Mouse (Mus musculus) testis, adult 2 months (tissue): Measurements from ENCODE around the gene Rab7b. TPM values are rescaled to one million over a fixed set of nuclear protein-coding genes. Genes with fewer than 3 reads are reported as not detected.

ENCODE experiments used
- H3K27ac ChIP-seq: fragments of 200-500 bp; 2 replicates; pipeline ENCODE4 v1.5.1; 2012; ENCODE audit warnings: low read depth, low read length; ENCODE audit not compliant: control insufficient read depth, insufficient read depth
- H3K27me3 ChIP-seq: fragments of 200-500 bp; 2 replicates; pipeline ENCODE4 v1.6.1; 2012; ENCODE audit warnings: mild to moderate bottlenecking, low read length, moderate library complexity; ENCODE audit not compliant: control insufficient read depth, insufficient read depth
- H3K36me3 ChIP-seq: fragments of 200-500 bp; 2 replicates; pipeline ENCODE4 v1.6.1; 2012; ENCODE audit warnings: mild to moderate bottlenecking, low read length; ENCODE audit not compliant: control insufficient read depth, insufficient read depth
- H3K4me1 ChIP-seq: fragments of 200-500 bp; 2 replicates; pipeline ENCODE4 v1.6.1; 2012; ENCODE audit warnings: low read length; ENCODE audit not compliant: control insufficient read depth, insufficient read depth
- H3K4me3 ChIP-seq: fragments of 200-500 bp; 2 replicates; pipeline ENCODE4 v1.5.1; 2012; ENCODE audit warnings: low read depth, mild to moderate bottlenecking, low read length, moderate library complexity, mixed read lengths; ENCODE audit not compliant: control insufficient read depth
- CTCF ChIP-seq: fragments of 200-500 bp; IDR thresholded peaks from 2 replicates; pipeline ENCODE4 v1.5.1; 2012; ENCODE audit warnings: low read depth, mild to moderate bottlenecking, inconsistent platforms, low read length, moderate library complexity; ENCODE audit not compliant: control insufficient read depth, insufficient read depth, insufficient replicate concordance
- POLR2A ChIP-seq: fragments of 200-500 bp; IDR thresholded peaks from 2 replicates; pipeline ENCODE4 v1.6.1; 2012; ENCODE audit warnings: low read depth, mild to moderate bottlenecking, inconsistent platforms, low read length, moderate library complexity; ENCODE audit not compliant: control insufficient read depth
- polyA plus RNA-seq: library from polyadenylated mRNA; depleted of rRNA; stranded (reverse); fragments of >200 nt; gene quantifications from 2 replicates; pipeline ENCODE4 v1.2.3, GENCODE M21; 2012

The Rab7b gene
- polyA plus RNA-seq, 1 experiment: 0.89 TPM

GRCm38 (mm10) chr1:131708338-131708737 is 19.8 kb downstream of the Rab7b start:
- peak; percentile 65; the same call in 1 of the 2 replicates for TF ChIP-seq CTCF
- no peak for TF ChIP-seq POLR2A
- Histone ChIP-seq H3K4me3 (no peak overlapping the region), H3K36me3 (no peaks in the 10 kb centered on the region), H3K27ac (no peak overlapping the region), H3K4me1 (no peaks in the 10 kb centered on the region), H3K27me3 (no peaks in the 10 kb centered on the region)

DNA sequence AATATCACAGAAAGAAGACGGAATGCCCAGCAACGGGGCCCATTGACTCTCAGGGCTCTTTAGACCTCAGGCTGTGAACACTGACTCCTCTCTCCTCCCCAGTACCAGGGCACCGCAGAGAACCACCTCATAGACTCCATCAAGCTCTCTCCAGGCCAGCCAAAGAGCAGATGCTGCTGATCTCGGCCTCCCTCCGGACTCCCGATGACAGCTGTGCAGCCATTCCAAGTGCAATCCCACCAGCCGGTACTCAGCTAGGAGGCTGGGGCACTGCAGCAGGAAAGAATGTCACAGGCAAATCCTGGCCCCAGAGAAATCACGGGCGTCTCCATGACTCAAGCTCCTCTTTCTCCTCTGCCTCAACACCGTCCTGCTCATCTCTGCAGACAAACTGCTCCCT is 23.0 kb downstream of the Rab7b start:
- Histone ChIP-seq H3K27ac (no peak overlapping the region), H3K36me3 (no peaks in the 10 kb centered on the region), H3K4me3 (no peak overlapping the region), H3K4me1 (no peaks in the 10 kb centered on the region), H3K27me3 (no peaks in the 10 kb centered on the region)
- no peak for TF ChIP-seq POLR2A
- TF ChIP-seq CTCF: no peak

- Histone ChIP-seq H3K27me3 (no peaks in the 10 kb centered on the region), H3K27ac (no peak overlapping the region), H3K36me3 (no peaks in the 10 kb centered on the region), H3K4me3 (no peak overlapping the region), H3K4me1 (peaks cover 2% of the 10 kb centered on the region; the same call in 1 of the 2 replicates)
- TF ChIP-seq POLR2A: no peak
- peak; percentile 33; the same call in 1 of the 2 replicates for TF ChIP-seq CTCF
These were observed 23.9 kb downstream of the Rab7b start for GRCm38 (mm10) chr1:131712386-131712785.

DNA sequence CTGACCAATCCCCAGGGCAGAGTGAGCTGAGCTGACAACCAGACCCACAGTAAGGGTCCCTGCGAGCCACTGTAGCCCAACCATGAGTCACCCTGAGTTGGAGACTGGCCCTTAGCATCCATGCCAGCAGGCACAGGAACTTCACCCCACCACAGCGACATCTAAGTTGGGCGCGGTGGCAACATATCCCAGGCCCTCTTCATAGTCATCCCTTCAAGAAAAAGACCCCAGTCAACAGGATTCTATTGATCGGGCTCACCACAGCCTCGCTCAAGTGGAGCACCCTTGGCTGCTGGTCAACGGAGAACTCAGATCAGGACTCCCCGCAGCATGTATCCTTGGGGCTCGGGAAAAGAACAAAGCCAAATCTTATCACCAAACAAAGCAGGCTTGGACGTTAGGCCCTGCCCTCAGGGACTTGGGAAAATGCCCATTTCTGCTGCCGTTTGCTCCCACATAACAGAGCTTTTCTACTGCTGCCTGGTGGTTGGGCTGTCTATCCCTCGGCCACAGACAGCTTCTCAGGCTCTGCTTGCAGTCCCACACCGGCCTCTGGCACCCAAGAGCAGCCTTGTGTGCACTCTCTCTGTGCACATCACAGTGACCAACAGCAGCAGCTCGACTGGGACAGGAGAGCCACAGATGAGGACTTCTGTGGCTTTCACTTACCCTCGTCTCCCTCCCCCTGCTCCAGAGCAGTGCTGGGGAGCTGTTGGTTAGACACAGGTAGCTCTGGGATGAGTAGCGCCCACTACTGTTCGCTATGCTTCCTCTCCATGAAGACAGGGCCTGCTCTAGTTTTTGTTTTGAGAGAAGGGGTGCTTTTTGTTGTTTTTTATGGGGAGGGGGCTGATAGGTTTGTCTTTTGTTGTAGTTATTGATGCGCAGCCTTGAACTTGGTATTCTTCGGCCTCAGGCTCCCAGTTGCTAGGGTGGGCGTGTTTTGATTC is 26.2 kb downstream of the Rab7b start:
- Histone ChIP-seq H3K36me3 (no peaks in the 10 kb centered on the region), H3K27ac (peak overlapping the region; percentile 56; the same call in 1 of the 2 replicates), H3K4me1 (peaks cover 2% of the 10 kb centered on the region; the same call in 1 of the 2 replicates), H3K4me3 (no peak overlapping the region), H3K27me3 (no peaks in the 10 kb centered on the region)
- TF ChIP-seq CTCF: no peak
- TF ChIP-seq POLR2A: 0 out of 2 replicates have a peak, but pooled peaks have one; percentile 3

DNA sequence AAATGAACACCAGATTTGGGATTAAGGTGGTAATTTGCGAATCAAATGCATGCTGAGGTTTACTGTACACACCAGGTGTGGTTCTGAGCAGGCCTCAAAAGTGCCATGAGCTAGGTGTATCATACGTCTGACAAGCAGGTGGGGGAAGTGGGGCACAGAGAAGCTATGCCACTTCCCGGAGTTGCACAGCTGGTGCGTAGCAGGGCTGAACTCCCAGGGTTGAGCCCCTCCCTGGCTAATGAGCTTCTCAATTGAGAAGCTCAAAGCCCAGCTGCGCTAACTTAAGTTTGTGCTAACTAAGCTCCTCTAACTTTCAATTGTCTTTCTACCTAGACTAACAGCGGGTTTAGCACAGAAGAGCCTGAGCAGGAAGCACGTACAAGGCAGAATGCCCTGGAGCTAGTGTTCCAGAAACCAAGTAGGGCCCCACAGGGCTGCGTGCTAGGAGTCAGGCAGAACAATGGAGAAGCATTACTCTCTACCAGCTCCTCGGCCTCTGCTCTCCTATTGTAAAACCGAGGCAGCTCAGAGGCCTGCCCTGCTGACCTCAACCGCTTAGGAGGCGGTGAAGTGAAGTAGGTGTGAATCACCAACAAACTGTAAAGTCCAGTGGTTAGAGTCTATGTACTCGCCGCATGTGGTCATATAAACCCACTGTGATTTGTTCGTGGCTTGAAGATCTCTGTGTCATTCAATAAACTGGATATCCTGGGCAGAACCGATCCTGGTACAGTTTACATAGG is 30.6 kb downstream of the Rab7b start:
- Histone ChIP-seq H3K27me3 (no peaks in the 10 kb centered on the region), H3K36me3 (no peaks in the 10 kb centered on the region), H3K27ac (no peak overlapping the region), H3K4me1 (peaks cover 2% of the 10 kb centered on the region; the same call in 1 of the 2 replicates), H3K4me3 (no peak overlapping the region)
- TF ChIP-seq CTCF: no peak
- no peak for TF ChIP-seq POLR2A

GRCm38 (mm10) chr1:131721989-131722388 is 33.5 kb downstream of the Rab7b start:
- TF ChIP-seq CTCF (no peak), POLR2A (no peak)
- Histone ChIP-seq H3K27ac (no peak overlapping the region), H3K4me1 (no peaks in the 10 kb centered on the region), H3K36me3 (no peaks in the 10 kb centered on the region), H3K4me3 (no peak overlapping the region), H3K27me3 (no peaks in the 10 kb centered on the region)

- Histone ChIP-seq H3K4me3 (no peak overlapping the region), H3K36me3 (no peaks in the 10 kb centered on the region)
These were observed 35.1 kb downstream of the Rab7b start for GRCm38 (mm10) chr1:131723549-131723948.

More at GRCm38 (mm10) chr1:131723549-131723948, 35.1 kb downstream of the Rab7b start:
- TF ChIP-seq POLR2A (no peak), CTCF (no peak)
- Histone ChIP-seq H3K4me1 (no peaks in the 10 kb centered on the region), H3K27me3 (no peaks in the 10 kb centered on the region), H3K27ac (no peak overlapping the region)
